Mouse (Mus musculus) hindbrain, embryonic 16.5 days (tissue): ENCODE results near the gene Psmd8. TPM values are rescaled to one million over a fixed set of nuclear protein-coding genes. Genes with fewer than 3 reads are reported as not detected.

Source experiments
- ATAC-seq: fragments of 200-750 bp; cut with Nextera tagmentation; 2 replicates; pipeline ENCODE4 v1.8.0; 2017; ENCODE audit warnings: moderate TSS enrichment, moderate library complexity
- H3K27ac ChIP-seq: fragments of 300-500 bp; sonication (generic); 2 replicates; pipeline ENCODE4 v1.5.1; 2014; ENCODE audit warnings: low read depth, mild to moderate bottlenecking, control low read depth, low read length, moderate library complexity
- H3K27me3 ChIP-seq: fragments of 300-500 bp; sonication (generic); replicated peaks from 2 replicates; pipeline ENCODE4 v1.6.1; 2014; ENCODE audit warnings: low read length; ENCODE audit not compliant: control insufficient read depth, insufficient read depth
- H3K36me3 ChIP-seq: fragments of 300-500 bp; sonication (generic); 2 replicates; pipeline ENCODE4 v1.6.1; 2014; ENCODE audit warnings: mild to moderate bottlenecking, low read length, moderate library complexity, mixed read lengths; ENCODE audit not compliant: control insufficient read depth, insufficient read depth
- H3K4me1 ChIP-seq: fragments of 300-500 bp; sonication (generic); 2 replicates; pipeline ENCODE4 v1.6.1; 2014; ENCODE audit warnings: low read depth, low read length; ENCODE audit not compliant: control insufficient read depth, insufficient read depth
- H3K4me2 ChIP-seq: fragments of 300-500 bp; sonication (generic); 2 replicates; pipeline ENCODE4 v1.6.1; 2014; ENCODE audit warnings: mild to moderate bottlenecking, low read length, control low read depth, moderate library complexity
- H3K4me3 ChIP-seq: fragments of 300-500 bp; sonication (generic); 2 replicates; pipeline ENCODE4 v1.5.1; 2014; ENCODE audit warnings: mild to moderate bottlenecking, low read length, control low read depth, moderate library complexity
- H3K9ac ChIP-seq: fragments of 300-500 bp; sonication (generic); 2 replicates; pipeline ENCODE4 v1.6.1; 2014; ENCODE audit warnings: low read depth, mild to moderate bottlenecking, control low read depth, low read length, moderate library complexity
- H3K9me3 ChIP-seq: fragments of 300-500 bp; sonication (generic); 2 replicates; pipeline ENCODE4 v1.6.1; 2014; ENCODE audit warnings: mild to moderate bottlenecking, low read length, moderate library complexity; ENCODE audit not compliant: control insufficient read depth
- WGBS: fragments of 180-500 bp; shearing (Covaris S2); extraction: QIAGEN DNeasy Blood & Tissue Kit; methylation state at CpG from one replicate; pipeline ENCODE4 v1.1.7; 2014; 5-methylcytosine and 5-hydroxymethylcytosine counted together
- polyA plus RNA-seq: library from polyadenylated mRNA; unstranded; fragments of >200 nt; fragmentation: Nextera tagmentation; extraction: Ambion mirVana; gene quantifications from 2 replicates; pipeline ENCODE4 v1.2.1, GENCODE M21; 2015

Psmd8 gene
- polyA plus RNA-seq, 1 experiment from 2014 or later, result 284 TPM

GRCm38 (mm10) chr7:29124970-29125369 lies 55.5 kb downstream of the Psmd8 start, which contains the start of gene Ryr1:
Gene Ryr1, minus strand, starts transcription at chr7:29125179.
- Histone ChIP-seq H3K36me3 (no peaks in the 10 kb centered on the region), H3K4me3 (peak within 1 kb of the TSS; percentile 33), H3K27me3 (peaks cover 3% of the 10 kb centered on the region), H3K9me3 (no peaks in the 10 kb centered on the region), H3K4me1 (peaks cover 7% of the 10 kb centered on the region), H3K9ac (peak within 1 kb of the TSS; percentile 48), H3K4me2 (peak within 1 kb of the TSS; percentile 66), H3K27ac (no peak within 1 kb of the TSS)
- ATAC-seq, result no peak
- WGBS, result 0% methylated on average over 16 of the region's 16 CpGs

Other genes starting within 250 kb of the Psmd8 start
- 146 and 172 TPM in 2 replicates for gene Actn4, start 218.4 kb downstream of the Psmd8 start, polyA plus RNA-seq
- gene Eif3k, start 198.8 kb downstream of the Psmd8 start, polyA plus RNA-seq, result 282 and 295 TPM in 2 replicates
- 10.7 and 13.8 TPM in 2 replicates for gene Map4k1, start 198.7 kb downstream of the Psmd8 start, polyA plus RNA-seq
- gene Ryr1, start 55.5 kb downstream of the Psmd8 start, polyA plus RNA-seq, result 9.2 and 11.0 TPM in 2 replicates
- 0.82 and 1.2 TPM in 2 replicates for gene Rasgrp4, start 45.9 kb downstream of the Psmd8 start, polyA plus RNA-seq
- 34.6 and 44.1 TPM in 2 replicates for gene Fam98c, start 24.5 kb downstream of the Psmd8 start, polyA plus RNA-seq
- 0.36 and 0.81 TPM in 2 replicates for gene Ggn, start 10.5 kb downstream of the Psmd8 start, polyA plus RNA-seq
- 8.4 and 10.4 TPM in 2 replicates for gene Spred3, start 10.3 kb downstream of the Psmd8 start, polyA plus RNA-seq
- gene Catsperg1, start 33.3 kb upstream of the Psmd8 start, polyA plus RNA-seq, result 2.3 and 2.5 TPM in 2 replicates
- 1.0 and 1.4 TPM in 2 replicates for gene Kcnk6, start 51.8 kb upstream of the Psmd8 start, polyA plus RNA-seq
- 109 and 114 TPM in 2 replicates for gene Yif1b, start 57.6 kb upstream of the Psmd8 start, polyA plus RNA-seq
- 1.2 and 1.9 TPM in 2 replicates for gene 2200002D01Rik, start 67.8 kb upstream of the Psmd8 start, polyA plus RNA-seq
- gene Spint2, start 101.2 kb upstream of the Psmd8 start, polyA plus RNA-seq, result 85.4 and 91.2 TPM in 2 replicates
- gene Ppp1r14a, start 108.6 kb upstream of the Psmd8 start, polyA plus RNA-seq, result 2.8 and 2.9 TPM in 2 replicates
- 166 and 173 TPM in 2 replicates for gene Dpf1, start 123.2 kb upstream of the Psmd8 start, polyA plus RNA-seq